Mouse (Mus musculus) activated CD4-positive, CD25-positive, alpha-beta regulatory T cell, adult 4 months (primary cell): Measurements from ENCODE around the gene Klhl15. TPM values are rescaled to one million over a fixed set of nuclear protein-coding genes. Genes with fewer than 3 reads are reported as not detected.

Experiments used
- ATAC-seq: one replicate; pipeline ENCODE4 v1.8.0; 2017
- polyA plus RNA-seq, 2 experiments: library from polyadenylated mRNA; unstranded; fragments of 100-300 nt; shearing (Covaris generic); gene quantifications; one replicate each; pipeline ENCODE4 v1.2.1; 2017

Gene Klhl15
- polyA plus RNA-seq = 1 to 10 TPM; 7.5 to 9.4 TPM

GRCm38 (mm10) chrX:94234532-94235189, at the start of gene Klhl15:
Gene Klhl15 (plus strand): TSS chrX:94234599.
- peak; percentile 77 for ATAC-seq

DNA sequence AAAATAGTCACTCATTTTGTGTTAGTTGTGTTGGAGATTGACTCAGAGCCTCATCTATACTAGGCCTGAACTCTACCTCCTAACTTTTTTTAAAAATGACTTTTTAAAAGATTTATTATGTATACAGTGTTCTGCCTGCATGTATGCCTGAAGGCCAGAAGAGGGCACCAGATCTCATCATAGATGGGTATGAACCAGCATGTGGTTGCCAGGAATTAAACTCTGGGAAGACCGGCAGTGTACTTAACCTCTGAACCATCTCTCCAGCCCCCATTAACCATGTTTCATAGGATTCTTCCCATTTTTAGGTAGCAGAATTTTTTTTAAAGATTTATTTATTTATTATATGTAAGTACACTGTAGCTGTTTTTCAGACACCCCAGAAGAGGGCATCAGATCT, 49.2 kb upstream of the Klhl15 start:
- peak; percentile 28 for ATAC-seq

GRCm38 (mm10) chrX:94193901-94194300, 40.5 kb upstream of the Klhl15 start:
- peak; percentile 71 for ATAC-seq

- ATAC-seq = peak; percentile 52
Observed at GRCm38 (mm10) chrX:94197789-94198188, 36.6 kb upstream of the Klhl15 start.

DNA sequence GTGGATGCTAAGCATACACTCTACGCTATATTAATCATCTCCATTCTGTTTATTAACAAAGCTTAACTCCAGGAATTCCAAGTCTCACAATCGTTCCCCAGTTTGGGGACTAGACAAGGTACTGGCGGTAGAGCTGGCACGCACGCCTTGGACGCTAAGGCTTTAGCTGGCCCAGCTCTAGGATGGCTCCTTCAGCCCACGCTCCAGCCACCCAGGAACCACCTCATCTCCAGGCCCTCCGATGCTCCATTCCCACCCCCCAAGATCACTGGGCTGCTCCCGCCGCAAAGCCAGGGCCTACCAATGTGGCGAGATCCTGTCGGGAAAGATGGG, 22.2 kb upstream of the Klhl15 start:
- ATAC-seq = peak; percentile 7

DNA sequence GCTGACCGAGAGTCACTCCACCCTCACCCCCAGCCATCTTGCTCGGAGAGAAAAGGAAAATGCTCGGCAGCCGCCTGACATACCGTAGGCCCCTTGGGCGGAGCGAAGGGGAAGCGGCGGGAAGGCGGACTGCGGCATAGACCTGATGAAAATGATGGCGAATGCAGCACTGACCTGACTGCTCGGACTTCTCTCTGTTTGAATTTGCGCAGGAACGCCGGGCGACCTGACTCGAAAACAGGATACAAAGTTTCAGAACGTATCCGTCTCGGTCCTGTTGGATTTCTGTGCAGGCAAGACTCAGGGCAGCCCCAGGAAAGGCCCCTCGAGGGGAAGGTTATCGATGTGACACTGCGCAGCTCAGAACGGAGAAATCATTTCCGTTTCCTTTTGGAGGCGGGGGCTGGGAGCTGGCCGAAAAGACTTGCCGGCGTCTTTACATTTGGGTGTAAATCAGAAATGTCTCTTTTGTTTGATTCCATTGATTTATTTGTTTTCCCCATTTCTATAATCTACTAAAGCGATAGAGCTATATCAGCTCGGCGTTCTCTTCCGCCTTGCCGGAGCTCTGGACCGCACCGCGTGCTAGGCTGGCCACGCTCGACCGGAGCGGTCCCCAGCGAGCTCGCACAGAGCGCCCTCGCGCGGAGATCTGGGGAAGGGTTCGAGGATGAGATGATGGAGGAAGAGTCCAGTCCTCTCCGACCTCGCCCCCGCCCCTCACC, 21.6 kb upstream of the Klhl15 start, which contains the start of gene Eif2s3x:
TSS of gene Eif2s3x (minus strand) at position 266 of the 725 bp plus-strand sequence.
- peak; percentile 74 for ATAC-seq

DNA sequence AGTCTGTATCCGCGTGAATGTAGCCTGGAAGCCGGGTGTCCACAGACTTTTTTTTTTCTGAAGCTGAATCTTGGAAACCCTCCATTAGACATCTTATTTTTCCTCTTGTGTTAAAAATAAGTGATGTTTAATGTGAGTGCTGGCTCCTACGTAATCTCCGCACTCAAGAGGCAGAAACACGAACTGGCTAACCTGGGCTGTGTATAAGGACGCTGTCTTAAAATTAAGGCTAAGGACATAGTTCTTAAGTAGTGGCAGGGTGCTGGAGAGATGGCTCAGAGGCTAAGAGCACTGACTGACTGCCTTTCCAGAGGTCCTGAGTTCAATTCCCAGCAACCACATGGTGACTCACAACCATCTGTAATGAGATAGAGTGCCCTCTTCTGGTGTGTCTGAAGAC, 21.0 kb upstream of the Klhl15 start:
- ATAC-seq = peak; percentile 26

GRCm38 (mm10) chrX:94233432-94233831, 967 bp upstream of the Klhl15 start:
- no peak for ATAC-seq

DNA sequence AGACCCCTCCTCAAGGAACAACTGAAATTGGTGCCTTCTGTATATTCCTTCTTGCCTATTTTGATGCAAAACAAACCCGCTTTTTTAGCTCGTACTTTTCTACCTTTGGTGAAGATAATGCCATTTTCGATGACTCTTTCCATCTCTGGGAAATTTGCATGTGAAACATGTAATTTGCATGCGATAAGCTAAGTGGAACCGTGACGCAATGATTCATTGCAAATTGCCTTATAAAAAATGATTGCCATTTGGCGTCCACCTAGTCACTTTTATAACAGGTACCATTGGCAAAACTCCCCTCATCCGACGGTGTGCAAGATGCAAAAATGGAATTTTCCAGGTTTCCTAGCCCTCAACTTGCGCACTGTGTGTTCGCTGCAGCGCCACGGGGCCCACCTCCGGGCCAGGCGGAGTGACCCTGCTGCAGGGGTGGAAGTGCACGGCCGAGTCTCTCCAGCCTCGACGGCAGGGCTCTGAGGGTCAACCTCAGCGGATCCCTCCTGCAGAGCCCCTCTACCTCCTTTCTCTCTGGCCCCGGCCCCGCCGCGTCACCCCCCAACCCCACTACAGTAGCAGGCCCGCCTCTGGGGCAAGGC, 365 bp upstream of the Klhl15 start:
- ATAC-seq = peak; percentile 10

DNA sequence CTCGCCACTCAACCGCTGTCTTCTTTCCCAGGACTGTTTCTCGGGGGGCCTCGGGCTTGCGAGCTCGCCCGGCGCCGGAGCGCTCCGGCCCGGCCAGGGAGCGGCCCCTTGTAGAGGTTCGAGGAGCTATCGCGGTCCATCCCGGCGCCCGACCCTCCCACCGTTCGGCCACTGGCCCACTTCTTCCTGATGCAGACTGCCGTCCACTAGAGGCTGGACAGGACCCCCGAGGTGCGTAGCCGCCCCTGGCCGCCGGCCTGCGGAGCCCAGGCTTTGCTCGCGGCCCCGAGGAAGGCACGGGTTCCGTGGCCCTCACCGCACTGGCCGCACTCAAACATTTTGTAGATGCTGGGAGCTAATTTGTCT, 774 bp downstream of the Klhl15 start:
- no peak for ATAC-seq

GRCm38 (mm10) chrX:94235601-94236000, 1.2 kb downstream of the Klhl15 start:
- no peak for ATAC-seq

DNA sequence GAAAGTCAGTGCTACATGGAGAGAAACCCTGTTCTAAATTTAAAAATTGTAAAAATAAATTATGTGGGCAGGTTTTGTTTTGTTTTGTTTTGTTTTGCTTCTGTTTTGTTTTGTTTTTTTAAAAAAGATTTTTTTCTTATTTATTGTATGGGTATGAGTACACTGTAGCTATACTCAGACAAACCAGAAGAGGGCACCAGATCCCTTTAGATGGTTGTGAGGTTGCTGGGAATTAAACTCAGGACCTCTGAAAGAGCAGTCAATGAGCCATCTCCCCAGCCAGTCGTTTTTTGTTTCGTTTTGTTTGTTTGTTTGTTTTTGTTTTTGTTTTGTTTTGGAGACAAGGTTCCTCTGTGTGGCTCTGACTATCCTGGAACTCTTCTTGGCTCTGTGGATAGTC, 54.5 kb downstream of the Klhl15 start:
- peak; percentile 57 for ATAC-seq

DNA sequence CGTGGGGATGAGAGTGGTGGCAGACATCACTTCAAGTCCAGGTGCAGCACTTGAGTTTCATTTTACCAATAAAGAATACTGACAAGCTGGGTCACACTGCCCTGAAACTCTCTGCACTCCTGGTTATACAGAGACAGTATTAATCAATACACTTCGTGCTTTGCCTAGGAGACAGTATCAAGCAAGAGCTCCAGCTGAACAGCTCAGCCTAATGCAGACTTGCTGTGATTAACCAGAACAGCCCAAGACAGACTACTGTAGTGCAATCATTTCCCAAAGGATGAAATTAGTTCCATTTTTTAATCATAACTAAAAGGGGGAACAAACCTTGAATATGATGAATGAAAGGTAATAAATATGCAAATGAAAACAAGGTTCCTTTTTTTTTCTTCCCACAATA, 68.5 kb downstream of the Klhl15 start:
- no peak for ATAC-seq

DNA sequence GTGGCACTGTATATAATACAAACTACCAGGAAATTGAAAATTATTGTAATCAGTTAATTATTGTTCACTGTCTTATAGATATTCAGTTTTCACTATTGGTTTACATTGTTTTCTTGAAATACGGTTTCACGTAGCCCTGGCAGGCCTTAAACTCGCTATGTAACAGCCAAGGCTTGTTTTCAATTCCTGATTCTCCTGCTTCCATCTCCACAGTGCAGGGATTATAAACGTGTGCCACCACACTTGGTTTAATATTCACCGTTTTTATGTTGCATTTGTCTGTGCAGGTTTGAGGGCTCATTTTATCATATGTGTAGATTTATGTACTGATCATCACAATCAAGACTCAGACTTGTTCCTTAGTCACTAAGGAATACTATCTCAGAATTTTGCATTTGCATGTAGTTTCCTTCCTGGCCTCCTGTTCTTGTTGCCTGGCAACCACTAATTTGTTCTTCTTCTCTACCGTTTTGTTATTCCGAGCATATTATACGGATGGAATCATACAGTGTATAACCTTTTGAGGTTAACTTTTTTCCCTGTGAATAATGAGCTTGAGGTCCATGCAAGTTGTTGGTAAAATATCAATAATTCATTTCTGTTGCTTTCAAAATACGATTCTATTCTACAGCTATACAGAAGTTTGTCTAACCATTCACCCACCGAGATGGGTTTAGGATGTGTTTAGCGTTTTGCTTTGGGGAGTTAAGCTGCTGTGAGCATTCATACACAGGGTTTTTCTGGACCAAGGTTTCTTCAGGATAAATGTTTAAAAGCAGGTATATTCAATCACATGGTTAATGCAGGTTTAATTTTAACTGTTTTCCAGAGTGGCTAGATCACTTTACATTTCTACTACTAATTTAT, 86.9 kb downstream of the Klhl15 start:
- ATAC-seq = no peak

Other genes with a start within 250 kb of the Klhl15 start
- gene Zfx, start 110.9 kb upstream of the Klhl15 start, polyA plus RNA-seq = 10 to 100 TPM; 34.2 to 43.3 TPM
- gene Eif2s3x, start 21.7 kb upstream of the Klhl15 start, polyA plus RNA-seq = 10 to 100 TPM; 69.3 to 77.1 TPM
- not detected for gene Fam90a1b, start 132.2 kb downstream of the Klhl15 start, polyA plus RNA-seq
- 10 to 100 TPM; 18.5 to 22.4 TPM for gene Apoo, start 132.5 kb downstream of the Klhl15 start, polyA plus RNA-seq